ENCODE assay signal across 9 mouse cellular contexts in the genomic region with DNA sequence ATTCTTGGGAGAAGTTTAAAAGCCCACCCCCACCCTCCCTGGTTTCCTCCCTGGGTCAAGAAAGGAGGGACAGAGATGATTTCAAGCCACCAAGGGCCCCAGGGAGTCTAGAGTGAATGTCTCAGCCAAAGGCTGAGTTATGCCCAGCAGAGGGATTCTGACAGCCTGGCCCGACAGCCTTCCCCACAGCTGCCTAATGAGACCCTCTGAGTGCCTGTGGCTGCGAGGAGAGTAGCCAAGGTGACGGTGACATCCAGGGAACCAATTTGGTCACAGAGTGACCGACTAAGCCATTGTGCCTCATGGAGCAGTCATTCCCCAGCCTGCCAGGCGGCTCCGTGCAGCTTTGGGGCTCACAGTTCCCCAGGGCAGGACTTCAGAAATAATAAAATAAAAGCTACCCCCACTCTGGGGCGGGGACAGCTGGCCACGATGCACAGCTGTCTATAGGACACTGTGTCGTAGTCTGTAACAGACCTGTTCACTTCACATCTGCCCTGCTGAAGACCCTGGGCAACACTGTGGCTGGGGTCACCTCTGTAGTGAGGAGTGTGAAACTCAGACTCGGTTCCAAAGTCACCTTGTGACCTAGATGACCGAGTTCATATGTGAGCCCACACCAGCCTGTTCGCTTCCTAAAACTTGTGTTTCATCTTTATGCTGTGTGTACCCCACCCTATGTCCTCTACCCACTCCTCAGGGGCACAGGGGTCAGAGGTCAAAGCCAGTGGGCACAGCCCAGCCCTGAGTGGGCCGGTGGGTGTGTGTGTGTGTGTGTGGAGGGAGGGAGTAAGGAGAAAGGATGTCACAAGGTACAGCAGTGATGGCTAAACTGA.
DNase-seq lines count a peak whose midpoint lies in the region; ATAC-seq lines count a peak whose summit lies in the region.
"Had no signal": no experiment of that assay in that cellular context is flagged by ENCODE, and none has a peak within 500 bp of the region (broad histone marks: within the 10 kb centered on the region; RNA-seq: fewer than 3 reads in every experiment).

No protein-coding gene starts in this region.

- intact Hi-C loops in heart, postnatal 10 days (cut with DNase I), result no loop called here

- no peaks in the 10 kb centered on the region for H3K9me3 ChIP-seq in heart, embryonic 12.5 days (replicated peaks)
- no peaks in the 10 kb centered on the region for H3K9me3 ChIP-seq in embryonic facial prominence, embryonic 10.5 days
- H3K9me3 ChIP-seq in hindbrain, embryonic 13.5 days, result no peaks in the 10 kb centered on the region
- no peaks in the 10 kb centered on the region for H3K9me3 ChIP-seq in midbrain, embryonic 16.5 days (replicated peaks; ENCODE audit: control insufficient read depth, low read length, poor library complexity, severe bottlenecking)
- H3K9me3 ChIP-seq in intestine, embryonic 16.5 days (ENCODE audit: control insufficient read depth, low read length), result no peaks in the 10 kb centered on the region

- H3K4me2 ChIP-seq in heart, embryonic 12.5 days, result no peak overlapping the region
- H3K4me2 ChIP-seq in hindbrain, embryonic 13.5 days, result no peak overlapping the region
- no peak overlapping the region for H3K4me2 ChIP-seq in midbrain, embryonic 16.5 days (ENCODE audit: low read length)
- no peak overlapping the region for H3K4me2 ChIP-seq in intestine, embryonic 16.5 days (ENCODE audit: low read depth, low read length)

- no peak for DNase-seq in heart, postnatal 10 days
- DNase-seq in embryonic facial prominence, embryonic 10.5 days (ENCODE audit: low spot score), result no peak
- DNase-seq in layer of hippocampus, adult 11-12 months (ENCODE audit: low spot score), result no peak
- DNase-seq in right cerebral cortex, postnatal 10 days (ENCODE audit: low spot score in 2 of 2), result no peak
- DNase-seq: gastrocnemius, postnatal 10 days had no signal

- no peak overlapping the region for H3K9ac ChIP-seq in heart, embryonic 12.5 days
- no peak overlapping the region for H3K9ac ChIP-seq in hindbrain, embryonic 13.5 days
- no peak overlapping the region for H3K9ac ChIP-seq in midbrain, embryonic 16.5 days (ENCODE audit: low read depth, low read length)
- H3K9ac ChIP-seq in intestine, embryonic 16.5 days (ENCODE audit: low read depth, low read length), result no peak overlapping the region

- H3K27ac ChIP-seq in heart, embryonic 12.5 days (ENCODE audit: poor library complexity, severe bottlenecking), result no peak overlapping the region
- peak overlapping the region; percentile 74; the same call in 1 of the 2 replicates for H3K27ac ChIP-seq in embryonic facial prominence, embryonic 10.5 days (replicated peaks)
- no peak overlapping the region for H3K27ac ChIP-seq in hindbrain, embryonic 13.5 days
- H3K27ac ChIP-seq in midbrain, embryonic 16.5 days (ENCODE audit: low read length), result no peak overlapping the region
- H3K27ac ChIP-seq in intestine, embryonic 16.5 days (ENCODE audit: low read length), result no peak overlapping the region

- peaks cover 12% of the 10 kb centered on the region for H3K4me1 ChIP-seq in heart, embryonic 12.5 days (replicated peaks)
- peaks cover 70% of the 10 kb centered on the region for H3K4me1 ChIP-seq in embryonic facial prominence, embryonic 10.5 days
- H3K4me1 ChIP-seq in hindbrain, embryonic 13.5 days (replicated peaks), result peaks cover 20% of the 10 kb centered on the region
- H3K4me1 ChIP-seq in midbrain, embryonic 16.5 days (ENCODE audit: control insufficient read depth, insufficient read depth, low read length), result peaks cover 6% of the 10 kb centered on the region
- H3K4me1 ChIP-seq in intestine, embryonic 16.5 days (ENCODE audit: control insufficient read depth, insufficient read depth, low read length), result no peaks in the 10 kb centered on the region

- ATAC-seq in heart, embryonic 12.5 days (ENCODE audit: insufficient number of reproducible peaks, low FRiP score), result peak; percentile 56; the same call in 1 of the 2 replicates
- peak; percentile 67 for ATAC-seq in hindbrain, embryonic 13.5 days (ENCODE audit: low FRiP score)
- 0 out of 2 replicates have a peak, but pooled peaks have one; percentile 16 for ATAC-seq in midbrain, embryonic 16.5 days
- ATAC-seq in intestine, embryonic 16.5 days, result no peak

- H3K4me3 ChIP-seq in heart, embryonic 12.5 days, result no peak overlapping the region
- no peak overlapping the region for H3K4me3 ChIP-seq in embryonic facial prominence, embryonic 10.5 days
- no peak overlapping the region for H3K4me3 ChIP-seq in hindbrain, embryonic 13.5 days
- no peak overlapping the region for H3K4me3 ChIP-seq in midbrain, embryonic 16.5 days (ENCODE audit: low read depth, low read length)
- no peak overlapping the region for H3K4me3 ChIP-seq in intestine, embryonic 16.5 days (ENCODE audit: low read length)

- H3K36me3 ChIP-seq in heart, embryonic 12.5 days, result no peaks in the 10 kb centered on the region
- no peaks in the 10 kb centered on the region for H3K36me3 ChIP-seq in embryonic facial prominence, embryonic 10.5 days (replicated peaks)
- no peaks in the 10 kb centered on the region for H3K36me3 ChIP-seq in hindbrain, embryonic 13.5 days
- H3K36me3 ChIP-seq in midbrain, embryonic 16.5 days (ENCODE audit: control insufficient read depth, insufficient read depth, low read length), result no peaks in the 10 kb centered on the region
- H3K36me3 ChIP-seq in intestine, embryonic 16.5 days (ENCODE audit: control insufficient read depth, insufficient read depth, low read length), result no peaks in the 10 kb centered on the region

- 72% methylated on average over 13 of the region's 13 CpGs for WGBS in heart, embryonic 12.5 days
- WGBS in embryonic facial prominence, embryonic 10.5 days, result 83% methylated on average over 13 of the region's 13 CpGs
- WGBS in hindbrain, embryonic 13.5 days, result 66% methylated on average over 13 of the region's 13 CpGs
- 60% methylated on average over 13 of the region's 13 CpGs for WGBS in midbrain, embryonic 16.5 days
- WGBS in intestine, embryonic 16.5 days, result 86% methylated on average over 13 of the region's 13 CpGs

- peaks cover 11% of the 10 kb centered on the region; the same call in 1 of the 2 replicates for H3K27me3 ChIP-seq in heart, embryonic 12.5 days (replicated peaks)
- H3K27me3 ChIP-seq in embryonic facial prominence, embryonic 10.5 days (replicated peaks; ENCODE audit: low read depth, poor library complexity, severe bottlenecking), result 0 out of 2 replicates have a peak, but pooled peaks cover 5% of the 10 kb centered on the region
- no peaks in the 10 kb centered on the region; the same call in 1 of the 2 replicates for H3K27me3 ChIP-seq in hindbrain, embryonic 13.5 days
- no peaks in the 10 kb centered on the region for H3K27me3 ChIP-seq in midbrain, embryonic 16.5 days (ENCODE audit: control insufficient read depth, insufficient read depth, low read depth, low read length)
- no peaks in the 10 kb centered on the region; the same call in 1 of the 2 replicates for H3K27me3 ChIP-seq in intestine, embryonic 16.5 days (replicated peaks; ENCODE audit: control insufficient read depth, insufficient read depth, low read length)
